Mouse (Mus musculus) limb, embryonic 11.5 days (tissue): ENCODE measurements around the gene Mcts2. TPM values are rescaled to one million over a fixed set of nuclear protein-coding genes. Genes with fewer than 3 reads are reported as not detected.

ENCODE experiments used
- ATAC-seq: fragments of 200-750 bp; cut with Nextera tagmentation; 2 replicates; pipeline ENCODE4 v1.8.0; 2017; ENCODE audit warnings: low read depth; ENCODE audit not compliant: insufficient number of reproducible peaks, low FRiP score, low TSS enrichment
- DNase-seq: peaks from one replicate; pipeline ENCODE4 v3.0.0-alpha.2; 2015; ENCODE audit warnings: low spot score
- H3K27ac ChIP-seq: fragments of 300-500 bp; sonication (generic); replicated peaks from 2 replicates; pipeline ENCODE4 v1.5.1; 2014; ENCODE audit warnings: low read depth, mild to moderate bottlenecking, low read length
- H3K27me3 ChIP-seq: fragments of 300-500 bp; sonication (generic); 2 replicates; pipeline ENCODE4 v1.6.1; 2014; ENCODE audit warnings: mild to moderate bottlenecking, low read length, mixed read lengths; ENCODE audit not compliant: control insufficient read depth, insufficient read depth
- H3K36me3 ChIP-seq: fragments of 300-500 bp; sonication (generic); 2 replicates; pipeline ENCODE4 v1.6.1; 2014; ENCODE audit warnings: mild to moderate bottlenecking, low read length, moderate library complexity, mixed read lengths; ENCODE audit not compliant: control insufficient read depth, insufficient read depth
- H3K4me1 ChIP-seq: fragments of 300-500 bp; sonication (generic); 2 replicates; pipeline ENCODE4 v1.6.1; 2014; ENCODE audit warnings: low read length, mixed read lengths; ENCODE audit not compliant: control insufficient read depth, insufficient read depth
- H3K4me2 ChIP-seq: fragments of 300-500 bp; sonication (generic); 2 replicates; pipeline ENCODE4 v1.6.1; 2014; ENCODE audit warnings: low read depth, mild to moderate bottlenecking, moderate library complexity; ENCODE audit not compliant: severe bottlenecking
- H3K4me3 ChIP-seq: fragments of 300-500 bp; sonication (generic); 2 replicates; pipeline ENCODE4 v1.5.1; 2014; ENCODE audit warnings: low read depth, low read length
- H3K9ac ChIP-seq: fragments of 300-500 bp; sonication (generic); 2 replicates; pipeline ENCODE4 v1.6.1; 2014; ENCODE audit warnings: mild to moderate bottlenecking, low read length
- H3K9me3 ChIP-seq: fragments of 300-500 bp; sonication (generic); 2 replicates; pipeline ENCODE4 v1.6.1; 2016; ENCODE audit warnings: low read length; ENCODE audit not compliant: control insufficient read depth
- WGBS: fragments of 180-500 bp; shearing (Covaris S2); extraction: QIAGEN DNeasy Blood & Tissue Kit; methylation state at CpG from one replicate; pipeline ENCODE4 v1.1.7; 2014; 5-methylcytosine and 5-hydroxymethylcytosine counted together
- polyA plus RNA-seq: library from polyadenylated mRNA; unstranded; fragments of >200 nt; fragmentation: Nextera tagmentation; extraction: Ambion mirVana; gene quantifications from 2 replicates; pipeline ENCODE4 v1.2.1, GENCODE M21; 2014

Gene Mcts2
- polyA plus RNA-seq, 1 experiment from 2014 or later: 38.5 TPM

- peak overlapping the region; percentile 77 for H3K9ac ChIP-seq
- 0 out of 2 replicates have a peak overlapping the region, but pooled peaks have one; percentile 21 for H3K27ac ChIP-seq
- peaks cover 43% of the 10 kb centered on the region for H3K4me1 ChIP-seq
- peak overlapping the region; percentile 64 for H3K4me2 ChIP-seq
- no peak for DNase-seq
- no peaks in the 10 kb centered on the region for H3K27me3 ChIP-seq
- no peak for ATAC-seq
- no peaks in the 10 kb centered on the region for H3K9me3 ChIP-seq
- H3K36me3 ChIP-seq: no peaks in the 10 kb centered on the region
- 53% methylated on average over 3 of the region's 3 CpGs for WGBS
- peak overlapping the region; percentile 25 for H3K4me3 ChIP-seq
Observed at GRCm38 (mm10) chr2:152724332-152724723, 37.5 kb downstream of the Mcts2 start.

GRCm38 (mm10) chr2:152725178-152725750 lies 38.4 kb downstream of the Mcts2 start:
- 0 out of 2 replicates have a peak overlapping the region, but pooled peaks have one; percentile 19 for H3K9ac ChIP-seq
- peaks cover 52% of the 10 kb centered on the region for H3K4me1 ChIP-seq

GRCm38 (mm10) chr2:152726213-152726612 lies 39.4 kb downstream of the Mcts2 start:
- no peak for DNase-seq
- Histone ChIP-seq H3K27ac (no peak overlapping the region), H3K4me1 (peaks cover 54% of the 10 kb centered on the region)

More at GRCm38 (mm10) chr2:152725178-152725750, 38.4 kb downstream of the Mcts2 start:
- WGBS: 63% methylated on average over 15 of the region's 15 CpGs
- H3K4me3 ChIP-seq: no peak overlapping the region
- DNase-seq: no peak
- no peaks in the 10 kb centered on the region for H3K27me3 ChIP-seq
- no peaks in the 10 kb centered on the region for H3K36me3 ChIP-seq
- no peaks in the 10 kb centered on the region for H3K9me3 ChIP-seq
- ATAC-seq: no peak
- no peak overlapping the region for H3K4me2 ChIP-seq
- H3K27ac ChIP-seq: no peak overlapping the region

GRCm38 (mm10) chr2:152726751-152727335 lies 40.0 kb downstream of the Mcts2 start:
- no peak overlapping the region for H3K4me2 ChIP-seq
- H3K36me3 ChIP-seq: no peaks in the 10 kb centered on the region
- no peaks in the 10 kb centered on the region for H3K9me3 ChIP-seq
- H3K27ac ChIP-seq: no peak overlapping the region
- H3K27me3 ChIP-seq: no peaks in the 10 kb centered on the region
- H3K9ac ChIP-seq: no peak overlapping the region
- no peak overlapping the region for H3K4me3 ChIP-seq
- no peak for ATAC-seq
- no peak for DNase-seq
- 63% methylated on average over 6 of the region's 6 CpGs for WGBS
- peaks cover 54% of the 10 kb centered on the region for H3K4me1 ChIP-seq

More at GRCm38 (mm10) chr2:152726213-152726612, 39.4 kb downstream of the Mcts2 start:
- WGBS: 53% methylated on average over 6 of the region's 6 CpGs
- H3K9ac ChIP-seq: no peak overlapping the region
- H3K4me3 ChIP-seq: no peak overlapping the region
- no peaks in the 10 kb centered on the region for H3K36me3 ChIP-seq
- no peak for ATAC-seq
- H3K9me3 ChIP-seq: no peaks in the 10 kb centered on the region
- no peaks in the 10 kb centered on the region for H3K27me3 ChIP-seq
- H3K4me2 ChIP-seq: no peak overlapping the region

- H3K4me1 ChIP-seq: peaks cover 56% of the 10 kb centered on the region
- no peak overlapping the region; the same call in 1 of the 2 replicates for H3K4me2 ChIP-seq
- no peak overlapping the region for H3K4me3 ChIP-seq
- 89% methylated on average over 14 of the region's 14 CpGs for WGBS
- ATAC-seq: no peak
- no peak for DNase-seq
- no peaks in the 10 kb centered on the region for H3K9me3 ChIP-seq
- H3K9ac ChIP-seq: 0 out of 2 replicates have a peak overlapping the region, but pooled peaks have one; percentile 12
- no peaks in the 10 kb centered on the region for H3K27me3 ChIP-seq
- H3K27ac ChIP-seq: no peak overlapping the region; the same call in 1 of the 2 replicates
- no peaks in the 10 kb centered on the region for H3K36me3 ChIP-seq
Observed at GRCm38 (mm10) chr2:152727795-152728510, 41.1 kb downstream of the Mcts2 start.

GRCm38 (mm10) chr2:152728594-152728993 lies 41.8 kb downstream of the Mcts2 start:
- H3K4me1 ChIP-seq: peaks cover 55% of the 10 kb centered on the region
- ATAC-seq (no peak), DNase-seq (no peak)
- H3K4me2 ChIP-seq: no peak overlapping the region; the same call in 1 of the 2 replicates
- WGBS: 82% methylated on average over 7 of the region's 7 CpGs
- H3K9me3 ChIP-seq: no peaks in the 10 kb centered on the region
- H3K27me3 ChIP-seq: no peaks in the 10 kb centered on the region
- no peaks in the 10 kb centered on the region for H3K36me3 ChIP-seq
- H3K4me3 ChIP-seq: no peak overlapping the region
- no peak overlapping the region for H3K9ac ChIP-seq
- H3K27ac ChIP-seq: peak overlapping the region; percentile 91

- Histone ChIP-seq H3K9ac (peak overlapping the region; percentile 23; the same call in 1 of the 2 replicates), H3K27ac (peak overlapping the region; percentile 91), H3K36me3 (no peaks in the 10 kb centered on the region), H3K9me3 (no peaks in the 10 kb centered on the region), H3K4me2 (no peak overlapping the region; the same call in 1 of the 2 replicates), H3K27me3 (no peaks in the 10 kb centered on the region), H3K4me1 (peaks cover 53% of the 10 kb centered on the region), H3K4me3 (no peak overlapping the region)
- no peak; the same call in 1 of the 2 replicates for ATAC-seq
- 19% methylated on average over 8 of the region's 8 CpGs for WGBS
- DNase-seq: peak; percentile 58
Observed at GRCm38 (mm10) chr2:152729013-152729635, 42.3 kb downstream of the Mcts2 start.

- Histone ChIP-seq H3K9me3 (no peaks in the 10 kb centered on the region), H3K4me3 (no peak overlapping the region), H3K36me3 (no peaks in the 10 kb centered on the region), H3K4me1 (peaks cover 51% of the 10 kb centered on the region), H3K9ac (peak overlapping the region; percentile 23; the same call in 1 of the 2 replicates), H3K27me3 (no peaks in the 10 kb centered on the region), H3K4me2 (peak overlapping the region; percentile 7), H3K27ac (peak overlapping the region; percentile 91)
- 10% methylated on average over 7 of the region's 7 CpGs for WGBS
- ATAC-seq (peak; percentile 91), DNase-seq (peak; percentile 90)
Observed at GRCm38 (mm10) chr2:152729636-152730020, 42.8 kb downstream of the Mcts2 start.
